Mouse (Mus musculus): ENCODE data around the gene Tmem217.

DNA sequence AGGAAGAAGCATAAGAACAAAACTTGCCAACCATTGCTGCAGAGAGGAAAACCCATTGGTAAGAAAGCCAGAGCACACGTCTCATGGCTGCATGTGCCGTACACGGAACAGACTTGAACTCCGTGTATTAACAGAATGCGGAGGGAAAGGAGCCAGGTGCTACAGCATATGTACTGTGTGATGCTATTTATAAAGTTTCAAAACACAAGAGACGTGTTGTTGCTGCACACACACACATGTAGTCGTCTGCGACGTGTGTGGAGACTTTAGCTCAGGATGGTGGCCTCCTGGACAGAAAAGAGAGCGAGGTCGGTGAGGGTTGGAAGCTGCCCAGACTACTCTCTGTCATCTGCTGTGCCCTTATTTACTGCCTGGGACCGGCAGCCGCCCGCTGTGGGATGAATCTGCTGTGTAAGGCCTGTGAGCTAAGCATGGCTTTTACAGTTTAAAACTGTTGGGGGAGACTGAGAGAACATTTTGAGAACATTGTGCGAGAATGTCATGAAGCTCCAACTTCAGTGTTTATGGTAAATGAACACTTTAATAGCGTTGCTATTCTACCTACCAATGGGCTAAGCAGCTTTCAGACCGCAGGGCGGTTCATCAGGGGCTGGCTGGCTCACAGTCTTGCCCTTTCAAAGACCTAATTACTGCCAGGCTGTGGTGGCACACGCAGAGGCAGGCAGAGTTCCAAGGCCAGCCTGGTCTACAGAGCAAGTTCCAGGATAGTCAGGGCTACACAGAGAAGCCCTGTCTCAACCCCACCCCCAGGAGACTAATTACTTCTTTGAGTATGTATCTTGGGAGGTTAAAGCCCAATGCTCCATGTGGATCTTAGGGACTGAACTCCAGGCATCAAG is 9.1 kb downstream of the Tmem217 start:
- TF ChIP-seq CTCF (IDR thresholded peaks at IDR 0.05; ENCODE audit: borderline replicate concordance, extremely low read depth, insufficient read depth, insufficient read length) (no peak), POLR2A (IDR thresholded peaks at IDR 0.05; ENCODE audit: borderline replicate concordance, extremely low read depth, insufficient read depth, insufficient read length, poor library complexity, severe bottlenecking) (no peak)

Measured in brain, embryonic 14.5 days (tissue).